Mouse (Mus musculus) stomach, embryonic 16.5 days (tissue): ENCODE data around the gene Slc19a1. TPM values are rescaled to one million over a fixed set of nuclear protein-coding genes. Genes with fewer than 3 reads are reported as not detected.

Experiments
- ATAC-seq: fragments of 200-750 bp; cut with Nextera tagmentation; 2 replicates; pipeline ENCODE4 v1.8.0; 2017; ENCODE audit warnings: moderate number of reproducible peaks, moderate TSS enrichment; ENCODE audit not compliant: insufficient read depth, low FRiP score
- H3K27ac ChIP-seq: fragments of 300-500 bp; sonication (generic); 2 replicates; pipeline ENCODE4 v1.5.1; 2014; ENCODE audit warnings: low read length
- H3K27me3 ChIP-seq: fragments of 300-500 bp; sonication (generic); 2 replicates; pipeline ENCODE4 v1.6.1; 2014; ENCODE audit warnings: low read length, control low read depth, mixed read lengths; ENCODE audit not compliant: control insufficient read depth, insufficient read depth
- H3K36me3 ChIP-seq: fragments of 300-500 bp; sonication (generic); 2 replicates; pipeline ENCODE4 v1.6.1; 2014; ENCODE audit warnings: low read length; ENCODE audit not compliant: control insufficient read depth, insufficient read depth
- H3K4me1 ChIP-seq: fragments of 300-500 bp; sonication (generic); 2 replicates; pipeline ENCODE4 v1.6.1; 2014; ENCODE audit warnings: low read length, control low read depth, mixed read lengths; ENCODE audit not compliant: control insufficient read depth, insufficient read depth
- H3K4me2 ChIP-seq: fragments of 300-500 bp; sonication (generic); 2 replicates; pipeline ENCODE4 v1.6.1; 2014; ENCODE audit warnings: low read depth, low read length, mixed read lengths
- H3K4me3 ChIP-seq: fragments of 300-500 bp; sonication (generic); replicated peaks from 2 replicates; pipeline ENCODE4 v1.5.1; 2014; ENCODE audit warnings: mild to moderate bottlenecking, low read length
- H3K9ac ChIP-seq: fragments of 300-500 bp; sonication (generic); 2 replicates; pipeline ENCODE4 v1.6.1; 2014; ENCODE audit warnings: low read length
- H3K9me3 ChIP-seq: fragments of 300-500 bp; sonication (generic); replicated peaks from 2 replicates; pipeline ENCODE4 v1.6.1; 2016; ENCODE audit warnings: low read length, control low read depth; ENCODE audit not compliant: control insufficient read depth
- WGBS: fragments of 180-500 bp; shearing (Covaris S2); extraction: QIAGEN DNeasy Blood & Tissue Kit; methylation state at CpG from one replicate; pipeline ENCODE4 v1.1.7; 2014; 5-methylcytosine and 5-hydroxymethylcytosine counted together
- polyA plus RNA-seq: library from polyadenylated mRNA; unstranded; fragments of >200 nt; fragmentation: Nextera tagmentation; extraction: Ambion mirVana; gene quantifications from 2 replicates; pipeline ENCODE4 v1.2.1, GENCODE M21; 2015

The Slc19a1 gene
- polyA plus RNA-seq, 1 experiment from 2014 or later = 32.3 TPM

DNA sequence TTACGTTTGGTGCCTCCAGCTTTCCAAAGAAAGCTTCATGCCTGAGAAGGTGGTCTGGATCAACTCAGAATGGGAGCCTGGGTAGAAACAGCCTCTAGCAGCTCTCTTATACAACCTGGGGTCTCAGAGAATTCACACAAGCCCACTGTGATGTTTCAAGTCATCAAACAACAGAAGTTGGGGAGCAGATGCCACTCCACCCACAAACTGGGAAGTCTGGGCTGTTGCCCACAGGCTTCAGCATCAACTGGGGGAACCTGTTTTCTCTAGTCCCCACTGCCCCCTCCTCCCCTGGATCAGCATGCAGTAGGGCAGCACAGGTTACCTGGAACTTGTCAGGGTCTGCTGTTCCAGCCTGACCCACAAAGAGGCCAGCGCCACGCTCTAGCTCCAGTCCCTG is 63.6 kb downstream of the Slc19a1 start:
- Histone ChIP-seq H3K4me3 (no peak overlapping the region), H3K4me2 (no peak overlapping the region), H3K27ac (no peak overlapping the region), H3K4me1 (peaks cover 9% of the 10 kb centered on the region; the same call in 1 of the 2 replicates), H3K9me3 (peaks cover 12% of the 10 kb centered on the region; the same call in 1 of the 2 replicates), H3K9ac (no peak overlapping the region), H3K36me3 (no peaks in the 10 kb centered on the region), H3K27me3 (no peaks in the 10 kb centered on the region)
- WGBS = 89% methylated on average over 3 of the region's 3 CpGs
- no peak for ATAC-seq

DNA sequence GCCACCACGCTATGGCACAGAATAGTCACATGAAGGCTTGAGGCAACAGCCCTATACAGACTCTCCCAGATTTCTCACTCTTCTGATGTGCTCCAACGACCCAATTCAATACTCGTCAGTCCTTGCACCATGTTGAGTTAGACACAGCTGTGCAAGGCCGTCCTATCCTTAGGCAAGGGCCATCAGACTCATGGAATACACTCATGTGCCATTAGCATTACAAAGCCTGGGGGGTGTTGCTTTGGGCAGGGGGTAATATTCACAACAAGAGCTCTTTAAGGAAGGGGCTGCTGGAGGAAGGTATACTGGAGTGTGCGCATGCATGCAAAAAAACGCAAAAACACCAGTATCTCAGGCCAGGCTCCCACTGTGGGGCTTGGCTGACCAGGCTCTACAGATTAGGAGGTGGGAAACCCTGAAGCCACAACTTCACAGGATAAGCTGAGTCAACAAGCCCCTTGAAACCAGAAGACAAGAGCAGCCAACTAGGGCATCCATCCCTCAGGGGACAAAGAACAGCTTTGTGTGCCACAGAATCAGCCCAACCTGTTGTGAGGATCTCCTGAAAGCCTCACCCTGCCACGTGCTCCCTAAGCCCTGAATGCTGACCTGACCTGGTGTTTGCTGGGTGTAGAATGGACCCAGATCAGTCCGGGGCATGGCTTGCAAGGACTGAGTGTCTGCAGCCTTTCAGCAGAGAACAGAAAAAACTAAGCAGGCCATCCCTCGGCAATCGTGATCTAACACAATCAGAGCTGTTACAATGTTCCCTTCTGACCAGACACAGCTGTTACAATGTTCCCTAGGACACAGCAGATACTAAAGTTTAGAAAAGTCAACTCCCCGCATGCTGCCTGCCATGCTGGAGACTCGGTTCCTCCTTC is 65.2 kb downstream of the Slc19a1 start:
- Histone ChIP-seq H3K4me1 (peaks cover 9% of the 10 kb centered on the region; the same call in 1 of the 2 replicates), H3K9ac (peak overlapping the region; percentile 2; the same call in 1 of the 2 replicates), H3K9me3 (peaks cover 12% of the 10 kb centered on the region; the same call in 1 of the 2 replicates), H3K27ac (peak overlapping the region; percentile 69), H3K4me3 (no peak overlapping the region), H3K27me3 (no peaks in the 10 kb centered on the region), H3K4me2 (no peak overlapping the region), H3K36me3 (no peaks in the 10 kb centered on the region)
- ATAC-seq = no peak
- 61% methylated on average over 12 of the region's 12 CpGs for WGBS

GRCm38 (mm10) chr10:77097890-77098200 is 65.8 kb downstream of the Slc19a1 start:
- H3K9ac ChIP-seq = 0 out of 2 replicates have a peak overlapping the region, but pooled peaks have one; percentile 2
- 0 out of 2 replicates have a peak, but pooled peaks have one; percentile 22 for ATAC-seq
- H3K4me1 ChIP-seq = peaks cover 9% of the 10 kb centered on the region; the same call in 1 of the 2 replicates
- no peaks in the 10 kb centered on the region for H3K27me3 ChIP-seq
- WGBS = 59% methylated on average over 4 of the region's 4 CpGs
- no peak overlapping the region for H3K4me2 ChIP-seq
- H3K36me3 ChIP-seq = no peaks in the 10 kb centered on the region
- peaks cover 7% of the 10 kb centered on the region; the same call in 1 of the 2 replicates for H3K9me3 ChIP-seq
- H3K4me3 ChIP-seq = no peak overlapping the region
- peak overlapping the region; percentile 69 for H3K27ac ChIP-seq

DNA sequence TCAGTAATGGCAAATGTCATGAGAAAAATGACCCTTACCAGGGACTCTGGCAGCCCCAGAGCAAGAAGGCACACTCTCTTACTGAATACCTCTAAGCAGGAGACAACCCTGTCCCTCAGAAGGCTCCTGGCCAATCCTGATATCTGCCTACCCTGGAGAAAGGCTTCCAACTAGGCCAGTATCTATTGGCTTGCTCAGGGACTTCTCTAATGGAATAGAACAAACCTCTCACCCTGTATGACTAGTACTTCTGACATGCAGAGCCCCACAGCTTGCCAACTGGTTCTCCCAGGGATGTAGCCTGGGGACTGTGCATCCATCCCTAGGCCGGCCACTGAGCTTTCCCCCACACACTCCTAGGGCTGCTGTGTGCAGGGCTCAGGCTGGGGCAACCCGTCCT is 66.6 kb downstream of the Slc19a1 start:
- no peaks in the 10 kb centered on the region for H3K36me3 ChIP-seq
- H3K9me3 ChIP-seq = no peaks in the 10 kb centered on the region
- peaks cover 9% of the 10 kb centered on the region for H3K4me1 ChIP-seq
- no peak overlapping the region for H3K27ac ChIP-seq
- H3K9ac ChIP-seq = no peak overlapping the region
- no peak overlapping the region for H3K4me2 ChIP-seq
- H3K4me3 ChIP-seq = no peak overlapping the region
- H3K27me3 ChIP-seq = no peaks in the 10 kb centered on the region
- WGBS = 89% methylated on average over 2 of the region's 2 CpGs
- ATAC-seq = no peak

DNA sequence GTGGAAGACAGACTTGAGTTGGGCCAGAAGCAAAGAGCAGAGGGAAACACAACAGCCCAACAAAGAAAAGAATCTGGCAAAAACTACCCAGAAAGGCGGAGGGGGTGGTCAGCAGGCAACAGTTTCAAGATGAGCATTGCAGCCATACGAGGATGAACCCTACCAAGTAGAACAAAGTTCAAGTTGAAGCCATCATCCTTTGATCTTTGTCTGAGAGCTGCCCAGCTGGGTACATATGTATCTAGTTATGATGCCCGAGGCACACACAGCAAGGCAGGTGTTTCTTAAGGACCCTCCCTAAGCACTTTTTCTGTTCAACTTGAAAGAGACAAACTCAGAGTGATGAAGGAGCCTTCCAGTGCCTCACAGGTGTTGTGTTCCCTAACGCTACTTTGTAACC is 67.7 kb downstream of the Slc19a1 start:
- Histone ChIP-seq H3K36me3 (no peaks in the 10 kb centered on the region), H3K4me1 (peaks cover 11% of the 10 kb centered on the region), H3K9ac (no peak overlapping the region), H3K27ac (no peak overlapping the region), H3K4me2 (no peak overlapping the region), H3K9me3 (no peaks in the 10 kb centered on the region), H3K4me3 (no peak overlapping the region), H3K27me3 (no peaks in the 10 kb centered on the region)
- WGBS = 69% methylated on average over 4 of the region's 4 CpGs
- ATAC-seq = no peak

GRCm38 (mm10) chr10:77103689-77104088 is 71.6 kb downstream of the Slc19a1 start:
- 25% methylated on average over 8 of the region's 8 CpGs for WGBS
- no peak for ATAC-seq
- Histone ChIP-seq H3K27me3 (no peaks in the 10 kb centered on the region), H3K9ac (no peak overlapping the region), H3K36me3 (no peaks in the 10 kb centered on the region), H3K4me3 (no peak overlapping the region), H3K4me2 (no peak overlapping the region), H3K27ac (no peak overlapping the region), H3K4me1 (peaks cover 2% of the 10 kb centered on the region; the same call in 1 of the 2 replicates), H3K9me3 (no peaks in the 10 kb centered on the region)

GRCm38 (mm10) chr10:77104327-77104726 is 72.3 kb downstream of the Slc19a1 start:
- Histone ChIP-seq H3K4me2 (no peak overlapping the region), H3K4me3 (no peak overlapping the region), H3K36me3 (no peaks in the 10 kb centered on the region), H3K9ac (no peak overlapping the region), H3K27ac (no peak overlapping the region), H3K27me3 (no peaks in the 10 kb centered on the region), H3K9me3 (no peaks in the 10 kb centered on the region), H3K4me1 (peaks cover 2% of the 10 kb centered on the region; the same call in 1 of the 2 replicates)
- ATAC-seq = no peak

DNA sequence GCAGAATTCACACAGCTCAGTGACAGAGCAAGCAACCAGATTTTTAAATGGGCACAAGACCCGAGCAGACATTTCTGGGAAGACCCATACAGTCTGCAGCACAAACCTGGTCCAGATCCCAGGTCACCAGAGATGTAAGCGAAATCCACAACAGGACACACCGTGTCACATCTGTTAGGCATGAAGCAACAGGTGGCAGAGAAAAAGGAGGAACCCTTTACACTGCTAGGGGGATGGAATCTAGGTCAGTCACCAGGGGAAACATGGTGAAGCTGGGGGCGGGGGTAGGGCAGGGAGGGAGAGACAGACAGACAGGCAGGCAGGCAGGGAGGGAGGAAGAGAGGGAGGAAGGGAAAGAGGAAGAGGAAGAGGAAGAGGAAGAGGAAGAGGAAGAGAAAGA is 76.1 kb downstream of the Slc19a1 start:
- H3K9ac ChIP-seq = no peak overlapping the region
- no peak overlapping the region for H3K27ac ChIP-seq
- H3K36me3 ChIP-seq = no peaks in the 10 kb centered on the region
- WGBS = 80% methylated on average over 4 of the region's 4 CpGs
- peaks cover 21% of the 10 kb centered on the region for H3K4me1 ChIP-seq
- H3K27me3 ChIP-seq = no peaks in the 10 kb centered on the region
- no peak overlapping the region for H3K4me2 ChIP-seq
- no peak for ATAC-seq
- H3K9me3 ChIP-seq = no peaks in the 10 kb centered on the region
- H3K4me3 ChIP-seq = no peak overlapping the region

DNA sequence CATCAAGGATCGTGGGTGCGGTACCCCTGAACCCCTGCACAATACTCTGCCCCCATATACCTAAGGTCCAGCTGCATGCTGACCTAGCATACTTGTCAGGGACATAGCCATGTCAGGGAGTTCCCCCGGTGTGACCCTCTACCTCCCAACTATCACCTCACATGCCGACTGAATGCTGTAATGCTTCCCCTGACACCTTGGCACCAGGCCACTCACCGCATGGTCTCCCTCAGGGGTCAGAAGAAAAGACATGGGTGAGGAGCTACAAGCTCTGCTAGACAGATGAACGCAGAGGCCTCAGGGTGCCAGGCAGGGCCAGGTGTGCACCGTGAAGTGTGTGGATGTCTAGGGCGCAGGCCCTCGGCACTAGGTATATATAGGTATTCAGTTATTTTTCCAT is 78.0 kb downstream of the Slc19a1 start:
- 80% methylated on average over 9 of the region's 9 CpGs for WGBS
- Histone ChIP-seq H3K9ac (no peak overlapping the region), H3K4me2 (no peak overlapping the region)

More for the DNA sequence above, 78.0 kb downstream of the Slc19a1 start:
- Histone ChIP-seq H3K4me3 (no peak overlapping the region), H3K27me3 (no peaks in the 10 kb centered on the region), H3K36me3 (no peaks in the 10 kb centered on the region), H3K4me1 (peaks cover 29% of the 10 kb centered on the region), H3K9me3 (no peaks in the 10 kb centered on the region), H3K27ac (no peak overlapping the region)
- no peak for ATAC-seq
